Mouse (Mus musculus) testis, adult 2 months (tissue): Measurements from ENCODE around the gene Nr1h5.

Source experiments
- CTCF ChIP-seq: fragments of 200-500 bp; IDR thresholded peaks from 2 replicates; pipeline ENCODE4 v1.5.1; 2012; ENCODE audit warnings: low read depth, mild to moderate bottlenecking, inconsistent platforms, low read length, moderate library complexity; ENCODE audit not compliant: control insufficient read depth, insufficient read depth, insufficient replicate concordance
- POLR2A ChIP-seq: fragments of 200-500 bp; IDR thresholded peaks from 2 replicates; pipeline ENCODE4 v1.6.1; 2012; ENCODE audit warnings: low read depth, mild to moderate bottlenecking, inconsistent platforms, low read length, moderate library complexity; ENCODE audit not compliant: control insufficient read depth

GRCm38 (mm10) chr3:102955596-102955995 is 8.3 kb downstream of the Nr1h5 start:
- TF ChIP-seq CTCF (no peak), POLR2A (no peak)
